Mouse (Mus musculus): Measurements from ENCODE around the gene Bcl7b.

DNA sequence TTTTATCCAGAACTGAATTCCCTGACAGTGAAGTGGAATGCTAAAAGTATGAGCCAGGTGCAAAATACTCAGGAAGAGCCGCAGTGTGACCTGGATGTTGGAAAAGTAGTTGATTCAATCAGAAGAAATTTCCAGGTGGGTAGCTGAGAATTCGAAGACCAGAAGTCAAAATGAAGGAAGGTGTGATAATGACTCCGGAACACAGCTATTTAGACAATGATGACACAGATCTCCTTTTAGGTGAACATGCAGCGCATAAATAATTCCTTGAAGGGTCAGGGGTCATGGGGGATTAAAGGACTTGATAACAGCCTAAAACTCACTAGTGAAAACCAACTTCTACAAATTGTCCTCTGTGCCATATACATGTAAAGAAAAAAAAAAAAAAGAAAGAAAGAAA lies 614 bp upstream of the Bcl7b start:
- TF ChIP-seq CTCF (IDR thresholded peaks at IDR 0.05; ENCODE audit: insufficient read depth, low read length) (no peak), POLR2A (IDR thresholded peaks at IDR 0.05; ENCODE audit: borderline replicate concordance, extremely low read depth, low read depth, low read length) (no peak)

Data from lung, adult 2 months (tissue).